Mouse (Mus musculus) limb, embryonic 15.5 days (tissue): ENCODE data around the gene Cxcr1. TPM values are rescaled to one million over a fixed set of nuclear protein-coding genes. Genes with fewer than 3 reads are reported as not detected.
A peak's percentile ranks its signal among the peaks of the same experiment; 100 is the strongest.

ENCODE experiments used
- ATAC-seq: fragments of 200-750 bp; cut with Nextera tagmentation; 2 replicates; pipeline ENCODE4 v1.8.0; 2017; ENCODE audit warnings: low read depth, moderate TSS enrichment; ENCODE audit not compliant: insufficient number of reproducible peaks, low FRiP score, low TSS enrichment
- H3K27ac ChIP-seq: fragments of 300-500 bp; sonication (generic); 2 replicates; pipeline ENCODE4 v1.5.1; 2015; ENCODE audit warnings: moderate library complexity, mild to moderate bottlenecking, inconsistent platforms
- H3K27me3 ChIP-seq: fragments of 300-500 bp; sonication (generic); 2 replicates; pipeline ENCODE4 v1.6.1; 2015; ENCODE audit warnings: inconsistent platforms
- H3K36me3 ChIP-seq: fragments of 300-500 bp; sonication (generic); 2 replicates; pipeline ENCODE4 v1.6.1; 2015; ENCODE audit warnings: inconsistent platforms
- H3K4me1 ChIP-seq: fragments of 300-500 bp; sonication (generic); 2 replicates; pipeline ENCODE4 v1.6.1; 2015; ENCODE audit warnings: inconsistent platforms
- H3K4me2 ChIP-seq: fragments of 300-500 bp; sonication (generic); 2 replicates; pipeline ENCODE4 v1.6.1; 2015; ENCODE audit warnings: mild to moderate bottlenecking, inconsistent platforms
- H3K4me3 ChIP-seq: fragments of 300-500 bp; sonication (generic); 2 replicates; pipeline ENCODE4 v1.5.1; 2015; ENCODE audit warnings: mild to moderate bottlenecking, inconsistent platforms
- H3K9ac ChIP-seq: fragments of 300-500 bp; sonication (generic); 2 replicates; pipeline ENCODE4 v1.6.1; 2015; ENCODE audit warnings: inconsistent platforms
- H3K9me3 ChIP-seq: fragments of 300-500 bp; sonication (generic); 2 replicates; pipeline ENCODE4 v1.6.1; 2016; ENCODE audit warnings: inconsistent platforms
- WGBS: fragments of 180-500 bp; shearing (Covaris S2); methylation state at CpG from one replicate; pipeline ENCODE4 v1.1.7; 2015; 5-methylcytosine and 5-hydroxymethylcytosine counted together
- polyA plus RNA-seq: library from polyadenylated mRNA; unstranded; fragments of >200 nt; fragmentation: Nextera tagmentation; extraction: Ambion mirVana; gene quantifications from 2 replicates; pipeline ENCODE4 v1.2.1, GENCODE M21; 2015

Gene Cxcr1
- not detected in 2 replicates for polyA plus RNA-seq

DNA sequence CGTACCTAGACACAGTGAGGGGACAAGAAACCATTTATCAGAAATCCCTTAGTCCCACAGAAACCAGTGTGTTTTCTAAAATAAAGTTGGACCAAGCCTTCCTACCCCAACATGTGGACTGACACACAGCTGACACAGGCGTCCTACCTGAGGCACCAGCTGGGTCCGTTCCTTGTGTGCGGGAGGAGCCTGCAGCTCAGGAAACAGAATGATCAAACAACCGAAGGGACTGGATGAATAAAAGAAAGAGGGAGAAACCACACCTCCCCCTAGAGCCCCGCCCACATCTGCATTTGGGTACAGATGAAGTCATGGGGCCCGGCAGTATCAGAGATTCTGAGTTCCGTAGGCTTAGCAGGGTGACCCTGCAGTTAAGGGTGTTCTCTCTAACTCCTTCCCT is at the start of gene Cxcr1:
Gene Cxcr1, minus strand, starts transcription at position 187 of the 400 bp plus-strand sequence.
- no peak for ATAC-seq
- H3K4me1 ChIP-seq: 0 out of 2 replicates have a peak, but pooled peaks cover 3% of the 10 kb centered on the region
- no peaks in the 10 kb centered on the region for H3K9me3 ChIP-seq
- no peak within 1 kb of the TSS for H3K4me2 ChIP-seq
- H3K27me3 ChIP-seq: no peaks in the 10 kb centered on the region
- H3K9ac ChIP-seq: no peak within 1 kb of the TSS
- 61% methylated on average over 8 of the region's 8 CpGs for WGBS
- H3K27ac ChIP-seq: no peak within 1 kb of the TSS
- no peak within 1 kb of the TSS for H3K4me3 ChIP-seq
- H3K36me3 ChIP-seq: no peaks in the 10 kb centered on the region

DNA sequence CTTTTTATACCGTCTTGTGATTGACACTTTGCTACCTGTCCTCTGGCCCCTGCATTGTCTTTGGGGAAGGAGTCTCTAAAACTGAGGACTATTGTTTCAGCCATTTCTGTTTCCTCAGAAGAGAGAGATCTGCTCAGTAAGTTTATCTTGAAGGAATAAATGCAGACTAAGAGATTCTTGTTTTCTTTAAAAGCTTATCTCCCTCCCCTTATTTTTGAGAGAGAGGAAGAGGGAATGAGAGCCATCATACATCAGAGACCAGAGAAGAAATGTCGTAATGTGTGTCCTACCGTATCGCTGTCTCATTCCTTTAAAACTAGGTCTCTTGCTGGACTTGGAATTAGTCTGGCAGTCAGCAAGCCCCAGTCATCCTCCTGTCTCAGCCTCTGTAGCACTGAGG is 46.4 kb upstream of the Cxcr1 start:
- 78% methylated on average over 4 of the region's 4 CpGs for WGBS
- Histone ChIP-seq H3K27ac (0 out of 2 replicates have a peak overlapping the region, but pooled peaks have one; percentile 0), H3K4me3 (no peak overlapping the region), H3K4me1 (peaks cover 33% of the 10 kb centered on the region), H3K4me2 (no peak overlapping the region), H3K9me3 (no peaks in the 10 kb centered on the region), H3K36me3 (no peaks in the 10 kb centered on the region), H3K27me3 (no peaks in the 10 kb centered on the region), H3K9ac (no peak overlapping the region)
- no peak for ATAC-seq

DNA sequence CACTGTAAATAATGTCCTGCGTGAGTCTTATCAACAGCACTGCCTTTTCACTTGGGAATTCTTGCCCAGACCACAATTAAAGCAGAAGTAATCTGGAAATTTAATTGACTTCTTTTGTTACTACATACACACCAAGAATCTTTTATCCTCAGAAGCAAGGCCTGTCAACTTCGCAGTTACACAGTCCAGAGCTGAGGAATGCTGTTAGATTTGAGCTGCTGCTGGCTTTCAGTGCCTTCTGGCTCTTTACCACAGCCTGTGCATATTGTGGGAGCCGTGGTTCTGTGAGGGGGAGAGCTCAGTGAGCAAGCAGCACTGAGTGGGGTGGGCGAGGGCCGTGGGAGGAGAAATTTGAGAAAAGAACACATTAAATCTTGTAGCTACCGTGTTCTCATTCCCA is 45.9 kb upstream of the Cxcr1 start:
- no peak for ATAC-seq

DNA sequence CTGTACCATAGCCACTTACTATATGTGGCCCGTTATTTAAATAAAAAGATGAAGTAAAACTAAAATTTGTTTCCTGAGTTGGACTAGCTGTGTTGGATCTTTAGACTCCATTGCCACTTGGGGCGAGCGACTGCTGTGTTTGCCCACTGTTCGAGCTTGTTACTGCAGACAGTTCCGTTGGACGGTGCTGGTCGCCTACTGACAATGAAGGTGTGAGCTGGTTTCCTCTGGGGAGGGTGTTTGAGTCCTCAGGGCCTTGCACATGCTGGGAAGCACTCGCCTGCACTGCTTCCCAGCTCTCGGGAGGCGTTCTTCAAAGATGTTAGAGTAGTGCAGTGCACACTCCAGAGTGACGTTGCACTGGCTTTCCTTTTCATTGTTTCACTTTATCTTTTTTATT is 45.2 kb upstream of the Cxcr1 start:
- 0 out of 2 replicates have a peak overlapping the region, but pooled peaks have one; percentile 30 for H3K4me2 ChIP-seq
- no peaks in the 10 kb centered on the region for H3K36me3 ChIP-seq
- H3K27ac ChIP-seq: no peak overlapping the region
- H3K4me1 ChIP-seq: peaks cover 33% of the 10 kb centered on the region
- no peak overlapping the region for H3K4me3 ChIP-seq
- no peak overlapping the region for H3K9ac ChIP-seq
- H3K9me3 ChIP-seq: no peaks in the 10 kb centered on the region
- WGBS: 57% methylated on average over 11 of the region's 11 CpGs
- no peaks in the 10 kb centered on the region for H3K27me3 ChIP-seq
- no peak for ATAC-seq

More for the DNA sequence above, 45.9 kb upstream of the Cxcr1 start:
- Histone ChIP-seq H3K27ac (0 out of 2 replicates have a peak overlapping the region, but pooled peaks have one; percentile 0), H3K4me1 (peaks cover 33% of the 10 kb centered on the region), H3K4me3 (no peak overlapping the region), H3K36me3 (no peaks in the 10 kb centered on the region), H3K27me3 (no peaks in the 10 kb centered on the region), H3K4me2 (no peak overlapping the region), H3K9ac (no peak overlapping the region), H3K9me3 (no peaks in the 10 kb centered on the region)
- WGBS: 30% methylated on average over 6 of the region's 6 CpGs

DNA sequence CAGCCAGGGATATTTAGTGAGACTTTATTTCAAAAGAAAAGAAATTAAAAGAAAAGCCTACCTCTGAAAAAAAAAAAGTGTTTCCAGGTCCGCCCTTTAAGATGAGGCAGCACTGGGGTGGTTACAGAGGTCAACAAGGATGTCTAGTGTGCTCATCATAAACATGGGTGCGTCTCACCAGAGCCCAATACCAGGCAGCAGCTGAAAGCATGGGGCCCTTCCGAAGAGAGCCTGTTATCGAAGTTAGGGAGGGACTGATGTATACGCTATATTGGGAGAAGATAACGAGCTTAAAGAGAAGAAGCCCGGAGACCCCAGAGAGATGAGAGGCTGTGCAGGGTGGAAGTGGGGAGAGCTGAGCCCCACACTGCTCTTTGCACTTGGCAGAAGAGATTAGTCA is 44.7 kb upstream of the Cxcr1 start:
- Histone ChIP-seq H3K27ac (no peak overlapping the region), H3K9me3 (no peaks in the 10 kb centered on the region), H3K27me3 (no peaks in the 10 kb centered on the region), H3K9ac (no peak overlapping the region), H3K4me2 (peak overlapping the region; percentile 30; the same call in 1 of the 2 replicates), H3K36me3 (no peaks in the 10 kb centered on the region), H3K4me3 (no peak overlapping the region; the same call in 1 of the 2 replicates), H3K4me1 (peaks cover 31% of the 10 kb centered on the region)
- no peak for ATAC-seq
- 46% methylated on average over 7 of the region's 7 CpGs for WGBS

DNA sequence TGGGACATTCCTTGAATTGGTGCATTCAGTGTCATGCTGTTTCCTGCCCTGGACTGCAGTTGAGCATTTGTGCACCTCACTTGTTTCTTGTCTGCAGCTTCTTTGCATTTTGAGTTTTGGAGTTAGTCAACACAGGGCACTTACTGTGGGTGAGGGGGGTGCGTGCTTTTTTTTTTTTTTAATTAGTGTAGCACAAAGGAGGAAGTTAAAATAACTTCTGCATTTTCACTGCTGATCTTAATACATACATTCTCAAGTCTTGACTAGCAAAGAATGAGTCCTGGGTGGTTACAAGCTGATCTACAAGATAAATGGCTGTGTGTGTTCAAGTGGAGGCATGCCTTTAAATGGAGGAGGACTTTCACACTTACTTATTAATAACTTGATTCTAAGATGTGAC is 43.7 kb upstream of the Cxcr1 start:
- Histone ChIP-seq H3K4me1 (peaks cover 30% of the 10 kb centered on the region), H3K4me3 (peak overlapping the region; percentile 94), H3K4me2 (peak overlapping the region; percentile 67), H3K9ac (no peak overlapping the region), H3K27me3 (no peaks in the 10 kb centered on the region), H3K36me3 (no peaks in the 10 kb centered on the region), H3K27ac (peak overlapping the region; percentile 54), H3K9me3 (no peaks in the 10 kb centered on the region)
- no peak for ATAC-seq
- 48% methylated on average over 1 of the region's 1 CpGs for WGBS

DNA sequence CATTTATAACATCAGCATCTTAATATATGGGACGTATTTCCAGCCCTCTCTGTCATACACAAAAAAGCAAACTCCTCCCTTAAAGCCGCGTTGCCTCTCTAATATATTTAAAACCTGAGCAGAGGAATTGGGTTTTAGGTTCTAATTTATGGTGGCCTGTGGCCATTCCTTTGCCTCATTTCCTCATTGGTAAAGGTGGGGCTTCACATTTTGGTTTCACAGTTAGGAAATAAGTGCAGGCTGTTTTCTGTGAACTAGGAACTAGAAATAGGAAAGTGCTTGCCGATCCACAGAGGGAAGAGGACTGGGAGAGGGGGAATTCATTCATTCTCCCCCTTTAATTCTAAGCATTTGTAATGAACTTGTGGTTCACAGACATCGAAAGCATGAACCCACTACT is 43.2 kb upstream of the Cxcr1 start:
- Histone ChIP-seq H3K4me1 (peaks cover 30% of the 10 kb centered on the region), H3K27me3 (no peaks in the 10 kb centered on the region), H3K9me3 (no peaks in the 10 kb centered on the region), H3K36me3 (no peaks in the 10 kb centered on the region), H3K4me2 (peak overlapping the region; percentile 67), H3K27ac (peak overlapping the region; percentile 54), H3K4me3 (peak overlapping the region; percentile 94), H3K9ac (peak overlapping the region; percentile 93; the same call in 1 of the 2 replicates)
- no peak for ATAC-seq
- WGBS: 20% methylated on average over 5 of the region's 5 CpGs

DNA sequence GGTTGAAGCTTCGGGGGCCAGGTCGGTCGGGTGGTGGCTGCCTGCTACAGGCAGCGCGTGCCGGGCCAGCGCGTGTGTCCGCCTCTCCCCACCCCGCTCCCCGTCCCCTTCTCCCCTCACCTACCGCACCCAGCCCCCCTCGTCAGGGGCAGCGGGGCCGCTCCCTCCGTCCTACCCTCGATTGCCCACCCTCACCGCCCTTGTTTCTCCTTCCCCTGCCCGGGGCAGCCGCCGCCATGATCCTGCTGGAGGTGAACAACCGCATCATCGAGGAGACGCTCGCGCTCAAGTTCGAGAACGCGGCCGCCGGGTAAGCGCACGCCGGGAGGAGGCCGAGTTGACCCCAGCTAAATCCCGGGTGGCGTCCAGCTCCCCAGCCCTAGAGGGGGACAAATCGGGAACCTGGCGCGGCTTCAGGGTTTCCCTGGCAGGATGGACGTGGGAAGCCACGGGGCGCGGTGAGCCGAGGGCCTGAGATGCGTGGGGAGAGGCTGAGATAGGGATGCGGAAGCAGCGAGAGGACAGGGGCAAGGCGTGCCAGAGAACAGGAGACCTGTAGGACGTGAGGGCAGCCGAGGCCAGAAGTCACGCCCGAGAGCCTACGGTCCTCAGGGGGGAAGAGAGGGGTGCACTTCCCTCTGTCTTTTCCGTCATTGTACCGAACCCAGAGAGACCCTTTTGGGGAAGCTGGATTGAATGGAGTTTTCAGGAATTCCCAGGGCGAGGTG is 42.3 kb upstream of the Cxcr1 start:
- peak overlapping the region; percentile 93 for H3K9ac ChIP-seq
- H3K4me1 ChIP-seq: peaks cover 30% of the 10 kb centered on the region
- H3K9me3 ChIP-seq: no peaks in the 10 kb centered on the region
- ATAC-seq: peak; percentile 73; the same call in 1 of the 2 replicates
- H3K4me3 ChIP-seq: peak overlapping the region; percentile 94
- H3K4me2 ChIP-seq: peak overlapping the region; percentile 67
- no peaks in the 10 kb centered on the region for H3K27me3 ChIP-seq
- no peaks in the 10 kb centered on the region for H3K36me3 ChIP-seq
- under 1% methylated on average over 46 of the region's 57 CpGs for WGBS
- H3K27ac ChIP-seq: peak overlapping the region; percentile 93

DNA sequence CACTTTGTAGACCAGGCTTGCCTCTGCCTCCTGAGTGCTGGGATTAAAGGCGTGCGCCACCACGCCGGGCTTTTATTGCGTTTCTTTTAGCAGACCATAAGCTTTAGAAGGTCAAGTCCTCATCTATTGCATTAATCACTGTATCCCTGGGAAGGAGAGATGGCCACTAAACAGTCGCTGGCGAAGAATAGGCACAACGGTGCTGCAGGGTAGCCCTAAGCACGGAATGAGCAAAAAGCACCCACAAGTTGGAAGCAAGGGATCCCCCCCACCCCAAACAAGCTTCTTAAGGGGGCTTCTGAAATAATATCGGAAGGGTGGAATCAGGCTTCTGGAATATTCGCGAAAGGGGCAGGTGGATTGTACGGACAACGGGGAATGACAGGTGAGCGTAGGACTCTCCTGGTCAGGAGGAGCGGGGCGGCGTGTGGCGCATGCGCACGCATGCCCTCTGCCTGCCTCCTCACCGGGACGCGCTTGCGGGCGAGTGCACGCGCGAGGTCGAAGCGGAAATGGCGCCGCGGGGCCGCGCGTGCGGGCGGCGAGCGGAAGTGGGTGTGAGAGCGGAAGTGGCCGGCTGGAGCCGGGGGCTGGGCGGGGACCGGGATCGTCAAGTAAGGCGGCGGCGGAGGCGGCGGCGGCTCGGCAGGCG is 41.6 kb upstream of the Cxcr1 start, which contains the start of gene Arpc2:
Gene Arpc2, plus strand, starts transcription at position 147 of the 652 bp plus-strand sequence.
- Histone ChIP-seq H3K36me3 (no peaks in the 10 kb centered on the region), H3K27me3 (no peaks in the 10 kb centered on the region), H3K4me1 (peaks cover 30% of the 10 kb centered on the region), H3K4me2 (peak within 1 kb of the TSS; percentile 72), H3K27ac (peak within 1 kb of the TSS; percentile 93), H3K9me3 (no peaks in the 10 kb centered on the region), H3K9ac (peak within 1 kb of the TSS; percentile 93), H3K4me3 (peak within 1 kb of the TSS; percentile 94)
- peak; percentile 90 for ATAC-seq
- WGBS: 2% methylated on average over 42 of the region's 55 CpGs

DNA sequence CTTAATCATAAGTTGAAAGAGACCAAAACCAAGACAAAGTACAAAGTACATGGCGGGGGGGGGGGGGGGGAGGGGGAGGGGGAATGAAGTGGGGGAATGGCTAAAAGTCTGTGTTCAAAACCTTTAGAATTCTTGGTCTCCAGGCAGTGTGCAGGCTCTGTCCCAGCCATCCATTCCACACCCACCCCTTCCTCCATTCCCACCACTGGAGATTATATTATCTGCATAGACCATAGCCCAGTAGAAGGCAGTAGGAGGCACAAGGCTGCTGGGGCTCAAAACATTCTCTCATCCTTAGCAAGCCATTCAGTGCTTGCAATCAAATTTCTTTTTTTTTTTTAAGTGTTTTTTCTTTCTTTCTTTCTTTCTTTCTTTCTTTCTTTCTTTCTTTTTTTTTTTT is 36.6 kb upstream of the Cxcr1 start:
- H3K4me1 ChIP-seq: no peaks in the 10 kb centered on the region
- no peak overlapping the region for H3K4me2 ChIP-seq
- H3K27ac ChIP-seq: no peak overlapping the region
- no peak overlapping the region for H3K9ac ChIP-seq
- H3K36me3 ChIP-seq: no peaks in the 10 kb centered on the region
- ATAC-seq: no peak
- no CpG with 5 or more reads among the region's 1 CpGs for WGBS
- no peaks in the 10 kb centered on the region for H3K27me3 ChIP-seq
- H3K4me3 ChIP-seq: no peak overlapping the region
- H3K9me3 ChIP-seq: no peaks in the 10 kb centered on the region

DNA sequence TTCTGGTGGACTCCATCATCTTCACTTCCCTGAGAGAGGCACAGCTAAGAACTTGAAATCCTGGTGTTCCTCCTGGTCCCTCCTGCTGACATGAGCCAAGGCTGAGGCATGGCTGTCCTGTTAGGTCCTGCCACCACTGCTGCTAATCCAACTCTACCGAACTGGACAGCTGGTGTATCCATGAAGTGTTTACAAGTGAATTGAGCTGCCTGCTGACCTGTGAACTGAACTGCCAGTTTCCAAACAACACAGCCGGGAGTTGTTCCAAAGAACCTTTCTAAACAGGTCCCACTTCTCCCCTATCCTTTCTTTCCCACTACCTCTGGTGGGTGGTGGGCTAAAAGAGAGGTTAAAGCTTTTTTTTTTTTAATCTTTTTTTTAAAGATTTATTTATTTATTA is 35.5 kb upstream of the Cxcr1 start:
- Histone ChIP-seq H3K36me3 (no peaks in the 10 kb centered on the region), H3K9me3 (no peaks in the 10 kb centered on the region), H3K9ac (no peak overlapping the region), H3K27ac (no peak overlapping the region), H3K27me3 (no peaks in the 10 kb centered on the region), H3K4me1 (no peaks in the 10 kb centered on the region), H3K4me3 (no peak overlapping the region), H3K4me2 (no peak overlapping the region)
- 59% methylated on average over 2 of the region's 2 CpGs for WGBS
- no peak for ATAC-seq

DNA sequence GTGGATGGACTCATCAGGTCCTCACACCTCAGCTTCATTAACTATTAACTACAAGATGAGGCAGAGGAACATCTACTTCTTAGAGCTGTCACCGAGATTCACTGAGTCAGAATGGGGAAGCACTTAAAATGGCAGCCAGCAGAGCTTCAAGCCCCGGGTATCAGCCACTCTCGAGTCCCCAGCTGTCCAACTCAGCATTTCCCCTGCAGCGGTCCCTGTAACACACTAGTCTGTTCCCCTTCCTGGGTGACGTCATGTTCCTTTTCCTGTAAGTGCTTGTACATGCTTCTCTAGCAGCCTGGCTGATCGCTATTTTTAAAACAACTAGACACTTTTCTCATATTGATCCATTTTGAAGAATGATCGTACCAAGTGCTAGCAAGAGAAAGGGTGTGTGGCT is 32.9 kb upstream of the Cxcr1 start:
- Histone ChIP-seq H3K27me3 (no peaks in the 10 kb centered on the region), H3K9me3 (no peaks in the 10 kb centered on the region), H3K27ac (no peak overlapping the region), H3K36me3 (no peaks in the 10 kb centered on the region), H3K4me2 (no peak overlapping the region), H3K9ac (no peak overlapping the region), H3K4me3 (no peak overlapping the region), H3K4me1 (no peaks in the 10 kb centered on the region)
- no peak for ATAC-seq
- WGBS: 74% methylated on average over 7 of the region's 7 CpGs
